Mouse (Mus musculus): ENCODE measurements around the gene Sap30. TPM values are rescaled to one million over a fixed set of nuclear protein-coding genes. Genes with fewer than 3 reads are reported as not detected.
"Not testable (repeated sequence)": the region's sequence is repeated elsewhere in the genome, so short reads cannot be mapped to it uniquely, and the experiment has no call there.

Sap30 gene
- total RNA-seq, 2 experiments from 2014 or later = 10.0 to 21.1 TPM

DNA sequence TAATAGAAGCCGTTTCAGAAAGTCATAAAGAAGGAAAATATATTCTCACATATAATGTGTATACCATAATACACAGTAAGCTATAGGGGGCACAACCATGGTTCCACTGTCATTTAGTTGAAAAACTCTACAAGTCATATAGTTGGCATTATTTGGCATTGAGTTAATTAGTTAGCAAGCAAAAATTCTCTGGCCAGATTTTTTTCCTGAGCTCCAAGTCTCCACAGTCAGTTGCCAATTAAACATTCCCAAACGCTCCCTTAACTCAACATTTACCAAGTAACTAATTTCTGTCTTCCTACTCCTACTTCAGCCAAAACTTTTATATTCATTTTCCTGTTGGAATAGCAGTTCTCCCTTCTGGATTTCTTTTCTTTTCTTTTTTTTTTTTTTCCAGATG is 34.3 kb downstream of the Sap30 start:
- DNase-seq = no peak
- H3K4me3 ChIP-seq = no peak overlapping the region
- intact Hi-C loops (cut with DNase I) = no loop called here
- no peak overlapping the region for H3K27ac ChIP-seq
- TF ChIP-seq CTCF (IDR thresholded peaks at IDR 0.05) = no peak

DNA sequence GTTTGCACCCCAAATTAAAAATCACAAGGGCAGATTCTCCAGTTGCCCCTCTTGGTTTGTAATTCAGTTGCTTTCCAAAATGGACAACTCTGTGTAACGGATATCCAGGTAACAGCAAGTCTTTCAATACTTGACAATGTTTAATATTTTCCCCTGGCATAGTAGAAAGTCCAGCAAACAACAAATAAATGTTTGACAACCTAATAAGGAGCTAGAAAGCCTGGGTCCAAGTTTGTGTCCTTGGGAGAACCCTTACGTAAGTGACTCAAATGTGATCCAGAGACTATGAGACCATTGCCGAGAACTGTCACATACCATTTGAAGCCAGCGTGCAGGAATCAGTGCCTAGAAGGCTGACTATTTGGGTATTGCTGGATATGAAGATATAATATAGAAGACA is 35.8 kb downstream of the Sap30 start:
- no peak overlapping the region for H3K4me3 ChIP-seq
- intact Hi-C loops (cut with DNase I) = no loop called here
- no peak for DNase-seq
- TF ChIP-seq CTCF (IDR thresholded peaks at IDR 0.05) = no peak
- H3K27ac ChIP-seq = no peak overlapping the region

DNA sequence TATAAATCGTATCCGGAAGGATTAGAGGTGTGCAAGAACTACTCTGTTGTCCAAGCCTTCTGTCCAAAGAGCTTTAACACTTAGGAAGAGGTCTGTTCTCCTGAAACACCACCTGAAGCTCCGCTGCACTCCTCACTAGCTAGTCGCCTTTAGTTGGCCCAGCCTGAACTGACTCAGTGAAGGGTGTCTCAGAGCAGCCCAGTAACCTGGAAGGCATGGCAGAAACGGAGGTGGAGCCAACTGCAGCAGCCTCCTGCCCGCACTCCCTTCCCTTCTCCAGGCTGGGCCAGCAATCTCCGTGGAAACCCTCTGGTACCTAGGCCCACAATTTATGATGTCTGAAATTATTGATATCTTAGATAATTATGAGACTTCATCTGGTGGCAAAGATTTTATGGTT is 36.9 kb downstream of the Sap30 start:
- intact Hi-C loops (cut with DNase I) = no loop called here
- no peak overlapping the region for H3K27ac ChIP-seq
- H3K4me3 ChIP-seq = no peak overlapping the region
- DNase-seq = no peak
- TF ChIP-seq CTCF (IDR thresholded peaks at IDR 0.05) = no peak

DNA sequence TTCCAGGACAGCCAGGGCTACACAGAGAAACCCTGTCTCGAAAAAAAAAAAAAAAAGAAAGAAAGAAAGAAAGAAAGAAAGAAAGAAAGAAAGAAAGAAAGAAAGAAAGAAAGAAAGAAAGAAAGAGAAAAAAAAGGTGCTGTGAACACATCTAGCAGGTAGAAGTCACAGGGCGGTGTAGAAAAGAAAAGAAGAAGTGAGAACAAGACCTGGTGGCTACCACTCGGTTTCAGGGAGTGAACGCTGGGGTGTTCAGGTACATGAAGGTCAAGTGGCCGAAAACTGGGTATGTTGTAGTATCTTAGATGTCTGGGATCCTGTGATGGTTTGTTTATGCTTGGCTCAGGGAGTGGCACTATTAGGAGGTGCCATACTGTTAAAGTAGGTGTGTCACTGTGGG is 41.8 kb downstream of the Sap30 start:
- DNase-seq; H3K27ac ChIP-seq; H3K4me3 ChIP-seq; intact Hi-C loops (cut with DNase I): not testable (repeated sequence)

DNA sequence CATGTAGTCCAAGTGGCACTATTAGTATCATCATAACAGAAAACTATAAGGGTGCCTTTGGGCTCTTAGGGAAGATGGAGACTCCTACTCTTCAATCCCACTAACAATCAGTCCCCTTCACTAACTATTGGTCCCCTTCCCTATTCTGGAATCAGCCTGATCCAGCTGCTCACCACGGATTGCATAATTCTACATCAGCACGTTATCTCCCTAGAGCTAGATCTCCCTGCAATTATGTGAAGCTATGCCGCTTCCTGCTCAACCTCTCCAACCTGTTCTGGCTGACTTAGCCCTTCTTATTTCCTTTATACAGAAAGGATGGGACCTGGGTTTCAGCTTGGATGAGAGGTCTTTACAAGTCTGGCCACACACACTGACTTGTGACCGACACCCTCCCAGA is 44.4 kb downstream of the Sap30 start:
- TF ChIP-seq CTCF (IDR thresholded peaks at IDR 0.05) = no peak
- no peak overlapping the region for H3K27ac ChIP-seq
- intact Hi-C loops (cut with DNase I) = no loop called here
- no peak for DNase-seq
- H3K4me3 ChIP-seq = no peak overlapping the region

DNA sequence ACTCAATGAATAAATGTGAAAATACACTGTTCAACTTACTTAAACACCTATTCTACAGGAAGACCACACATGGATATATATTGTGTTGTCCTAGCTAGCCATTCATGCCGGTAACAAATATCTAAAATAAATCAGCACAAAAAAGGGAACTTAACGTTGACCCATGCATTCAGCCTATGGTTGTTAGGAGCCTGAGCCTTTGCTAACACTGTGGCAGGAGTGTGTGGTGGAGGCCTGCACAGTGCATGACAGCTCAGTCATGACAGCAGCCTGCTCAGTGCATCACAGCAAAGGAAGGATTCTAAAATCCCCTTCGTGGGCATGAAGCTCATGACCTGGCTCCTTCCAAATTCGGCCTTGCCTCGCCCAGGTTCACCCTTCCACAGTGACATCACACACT is 46.1 kb downstream of the Sap30 start:
- Histone ChIP-seq H3K27ac (no peak overlapping the region), H3K4me3 (no peak overlapping the region)
- intact Hi-C loops (cut with DNase I) = no loop called here
- no peak for DNase-seq
- TF ChIP-seq CTCF (IDR thresholded peaks at IDR 0.05) = no peak

DNA sequence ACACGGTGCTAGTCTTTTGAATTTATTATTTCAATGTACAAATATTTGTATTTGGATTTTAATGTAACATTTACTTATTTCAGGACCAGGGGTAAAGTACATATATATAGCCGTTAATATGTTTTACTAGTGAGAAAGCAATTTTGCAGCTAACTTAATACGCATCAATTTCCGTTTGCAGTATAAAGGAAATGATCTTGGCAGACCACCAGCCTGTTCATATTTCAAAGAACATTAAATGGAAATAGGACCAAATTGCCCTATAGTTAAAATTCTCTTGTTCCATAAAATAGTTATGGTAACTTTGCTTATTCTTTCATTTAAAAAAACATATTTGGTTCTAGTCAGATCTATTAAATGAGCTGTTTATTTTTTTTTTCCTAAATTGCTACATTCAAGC is 46.5 kb downstream of the Sap30 start:
- intact Hi-C loops (cut with DNase I) = no loop called here
- no peak for DNase-seq
- no peak for TF ChIP-seq CTCF (IDR thresholded peaks at IDR 0.05)
- Histone ChIP-seq H3K27ac (no peak overlapping the region), H3K4me3 (no peak overlapping the region)

DNA sequence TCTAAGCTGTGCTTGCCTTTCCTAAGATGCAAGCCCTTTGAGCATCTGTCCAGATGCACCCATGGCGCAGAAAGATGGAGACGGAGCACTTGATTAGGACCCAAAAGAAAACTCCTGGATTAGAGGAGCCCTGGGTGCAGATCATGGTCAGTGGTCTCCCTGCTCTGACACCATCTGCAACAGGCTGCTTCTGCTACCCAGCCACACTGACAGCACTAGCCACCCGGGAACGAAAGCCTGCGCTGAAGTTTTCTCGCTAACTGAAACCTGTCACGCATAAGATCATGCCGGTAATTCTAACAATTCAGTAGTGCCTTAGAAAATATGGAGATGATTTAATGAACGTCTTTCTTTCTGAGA is 51.2 kb downstream of the Sap30 start:
- Histone ChIP-seq H3K4me3 (no peak overlapping the region), H3K27ac (no peak overlapping the region)
- intact Hi-C loops (cut with DNase I) = no loop called here
- no peak for DNase-seq
- TF ChIP-seq CTCF (IDR thresholded peaks at IDR 0.05) = no peak

DNA sequence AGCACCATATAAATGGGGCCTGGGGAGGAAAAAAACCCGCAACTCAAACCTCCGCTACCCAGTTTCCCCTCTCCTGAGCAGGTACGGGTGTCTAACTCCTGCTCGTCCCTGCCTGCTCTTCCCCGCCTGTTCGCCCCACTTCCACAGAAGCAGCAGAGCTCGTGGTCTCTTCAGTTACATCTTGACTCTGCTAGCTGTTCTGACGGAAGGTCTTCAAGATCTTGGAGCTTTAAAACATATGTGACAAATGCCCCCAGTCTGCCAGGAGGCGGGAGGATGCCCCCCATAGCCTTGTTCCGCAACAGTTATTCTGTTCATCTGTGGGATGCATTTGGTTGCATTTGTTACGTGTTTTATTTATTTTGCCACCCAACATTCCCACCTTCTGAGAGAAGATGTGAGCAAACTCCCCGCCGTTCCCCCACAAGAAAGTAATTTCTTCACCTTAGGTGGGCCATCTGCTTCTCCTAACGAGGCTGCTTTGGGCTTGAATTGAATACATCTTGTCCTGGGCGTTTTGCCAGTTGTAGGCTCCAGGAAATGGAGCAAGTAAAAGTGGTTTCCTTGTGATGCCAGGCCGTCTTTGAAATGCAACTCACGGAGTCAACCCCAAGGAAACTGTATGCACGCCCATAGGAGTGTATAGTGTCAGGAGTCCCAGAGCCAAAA is 51.8 kb downstream of the Sap30 start:
- no peak overlapping the region for H3K27ac ChIP-seq
- no peak for DNase-seq
- H3K4me3 ChIP-seq = no peak overlapping the region
- no peak for TF ChIP-seq CTCF (IDR thresholded peaks at IDR 0.05)
- intact Hi-C loops (cut with DNase I) = no loop called here

DNA sequence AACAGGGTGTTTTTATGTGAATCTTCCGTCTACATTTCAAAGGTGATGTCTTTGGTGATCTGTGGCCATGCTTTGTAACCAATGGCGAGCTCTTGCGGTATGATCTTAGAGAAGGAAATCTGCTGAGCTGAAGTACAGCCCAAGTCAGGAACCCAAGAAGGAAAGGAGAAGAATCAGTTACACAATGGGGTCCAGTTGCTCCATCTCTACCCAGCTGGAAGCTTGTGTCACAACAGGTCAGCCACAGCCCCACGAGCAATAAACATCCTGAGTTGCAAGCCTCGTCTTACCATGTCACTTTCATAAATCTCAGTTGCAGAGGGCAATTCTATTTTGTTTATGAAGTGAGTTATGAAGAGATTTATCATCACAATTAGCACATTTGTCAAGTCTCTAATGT is 54.9 kb downstream of the Sap30 start:
- DNase-seq = no peak
- no peak for TF ChIP-seq CTCF (IDR thresholded peaks at IDR 0.05)
- intact Hi-C loops (cut with DNase I) = no loop called here
- no peak overlapping the region for H3K27ac ChIP-seq
- no peak overlapping the region for H3K4me3 ChIP-seq

Other genes starting within 250 kb of the Sap30 start
- under 1 TPM in 1 of 2 experiments, not detected in 1; 0.08 TPM for gene Hand2, start 166.9 kb downstream of the Sap30 start, total RNA-seq (2021)
- gene Scrg1, start 31.9 kb downstream of the Sap30 start, total RNA-seq (2021) = not detected
- 1 to 10 TPM; 2.8 to 3.2 TPM for gene Hmgb2, start 24.0 kb upstream of the Sap30 start, total RNA-seq (2021)
- 1 to 10 TPM; 2.5 to 3.0 TPM for gene Galnt7, start 165.2 kb upstream of the Sap30 start, total RNA-seq (2021)

Measured in gastrocnemius, adult 2 months (tissue).